Mouse (Mus musculus) liver, adult 2 months (tissue): ENCODE results near the gene Fam129a.

Experiments used
- CTCF ChIP-seq: fragments of 200-500 bp; IDR thresholded peaks from 2 replicates; pipeline ENCODE4 v1.5.1; 2011; ENCODE audit warnings: low read depth, low read length, control low read depth
- POLR2A ChIP-seq: fragments of 200-500 bp; IDR thresholded peaks from 2 replicates; pipeline ENCODE4 v1.6.1; 2011; ENCODE audit warnings: low read length, control low read depth; ENCODE audit not compliant: insufficient read depth; ENCODE audit errors: extremely low read depth

GRCm38 (mm10) chr1:151625690-151626089 is 54.7 kb downstream of the Fam129a start:
- no peak for TF ChIP-seq CTCF
- TF ChIP-seq POLR2A: no peak
